ENCODE assay signal across 19 mouse cellular contexts in the genomic region with DNA sequence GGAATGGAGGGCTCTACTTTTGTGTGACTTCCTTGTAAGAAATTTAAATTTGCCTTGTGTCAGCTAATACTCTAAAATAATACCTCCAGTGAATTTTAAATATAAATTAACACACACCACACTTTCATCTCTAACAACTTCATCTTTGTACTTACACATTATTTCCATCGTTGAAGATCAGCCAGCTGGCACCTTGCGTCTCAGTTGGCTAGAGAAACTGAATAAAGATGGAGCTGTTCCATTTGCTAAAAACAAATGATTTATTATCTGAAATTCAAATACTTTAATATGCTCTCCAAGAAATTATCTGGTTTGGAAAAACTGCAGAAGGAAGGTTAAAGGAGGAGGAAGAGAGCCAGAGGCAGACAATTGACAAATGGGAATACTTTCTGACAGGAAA.
DNase-seq lines count a peak whose midpoint lies in the region; ATAC-seq lines count a peak whose summit lies in the region.
"Had no signal": no experiment of that assay in that cellular context is flagged by ENCODE, and none has a peak within 500 bp of the region (broad histone marks: within the 10 kb centered on the region; RNA-seq: fewer than 3 reads in every experiment).

No protein-coding gene starts in this region.

- no peaks in the 10 kb centered on the region for H3K27me3 ChIP-seq in forebrain, embryonic 15.5 days
- no peaks in the 10 kb centered on the region for H3K27me3 ChIP-seq in forebrain, embryonic 12.5 days
- H3K27me3 ChIP-seq: intestine, embryonic 15.5 days; limb, embryonic 13.5 days had no signal

- intact Hi-C loops in left cerebral cortex, postnatal 10 days (cut with DNase I) = no loop called here

- no peaks in the 10 kb centered on the region for H3K4me1 ChIP-seq in forebrain, embryonic 15.5 days
- no peaks in the 10 kb centered on the region for H3K4me1 ChIP-seq in forebrain, embryonic 12.5 days
- H3K4me1 ChIP-seq: hindbrain, embryonic 10.5 days; intestine, embryonic 15.5 days had no signal

- H3K27ac ChIP-seq in forebrain, embryonic 15.5 days (replicated peaks) = peak overlapping the region; percentile 50
- H3K27ac ChIP-seq in forebrain, embryonic 12.5 days = no peak overlapping the region
- H3K27ac ChIP-seq: hindbrain, embryonic 10.5 days; intestine, embryonic 15.5 days; limb, embryonic 13.5 days had no signal

- DNase-seq in left cerebral cortex, adult 18-20 months (ENCODE audit: low spot score in 2 of 2) = peak; percentile 6 to 11
- no peak for DNase-seq in left cerebral cortex, postnatal 10 days (ENCODE audit: extremely low spot score in 1 of 2, low spot score in 2 of 2)
- DNase-seq in brain, adult 2 months (ENCODE audit: low read depth, low spot score) = peak; percentile 61
- peak; percentile 27 to 28 for DNase-seq in cerebellum, postnatal 10 days
- DNase-seq in gastrocnemius, postnatal 10 days = no peak
- no peak for DNase-seq in ovary, adult 18-20 months (ENCODE audit: low spot score)
- DNase-seq: embryo, embryonic 11 days; gastrocnemius, postnatal 25 days; lung, postnatal 36 days; midbrain, embryonic 14.5 days; thymus, postnatal 14 days had no signal

- WGBS in forebrain, embryonic 15.5 days = 67% methylated on average over 2 of the region's 2 CpGs
- WGBS in forebrain, embryonic 12.5 days = 96% methylated on average over 2 of the region's 2 CpGs

- H3K4me2 ChIP-seq in forebrain, embryonic 15.5 days (replicated peaks) = no peak overlapping the region
- H3K4me2 ChIP-seq in forebrain, embryonic 12.5 days = no peak overlapping the region
- H3K4me2 ChIP-seq: heart, embryonic 11.5 days; intestine, embryonic 15.5 days; limb, embryonic 13.5 days had no signal

- no peaks in the 10 kb centered on the region for H3K9me3 ChIP-seq in forebrain, embryonic 15.5 days
- no peaks in the 10 kb centered on the region for H3K9me3 ChIP-seq in forebrain, embryonic 12.5 days
- H3K9me3 ChIP-seq: hindbrain, embryonic 10.5 days; intestine, embryonic 15.5 days; limb, embryonic 13.5 days had no signal

- no peak for ATAC-seq in forebrain, embryonic 15.5 days (replicated peaks)
- no peak for ATAC-seq in forebrain, embryonic 12.5 days (ENCODE audit: low FRiP score)
- ATAC-seq: activated CD4-positive, CD25-positive, alpha-beta regulatory T cell, adult 4 months; CD4-positive, CD25-positive, alpha-beta regulatory T cell, adult 4 months; intestine, embryonic 15.5 days had no signal

- no peaks in the 10 kb centered on the region for H3K36me3 ChIP-seq in forebrain, embryonic 15.5 days
- H3K36me3 ChIP-seq in forebrain, embryonic 12.5 days (replicated peaks) = no peaks in the 10 kb centered on the region
- H3K36me3 ChIP-seq: hindbrain, embryonic 10.5 days; intestine, embryonic 15.5 days; limb, embryonic 13.5 days had no signal

- no peak overlapping the region for H3K9ac ChIP-seq in forebrain, embryonic 15.5 days (replicated peaks)
- no peak overlapping the region for H3K9ac ChIP-seq in forebrain, embryonic 12.5 days
- H3K9ac ChIP-seq: intestine, embryonic 15.5 days; limb, embryonic 13.5 days had no signal

- no peak overlapping the region for H3K4me3 ChIP-seq in forebrain, embryonic 15.5 days
- no peak overlapping the region for H3K4me3 ChIP-seq in forebrain, embryonic 12.5 days (replicated peaks)
- H3K4me3 ChIP-seq: hindbrain, embryonic 10.5 days; intestine, embryonic 15.5 days; limb, embryonic 13.5 days had no signal

Comparison
In these comparisons a context has a peak if more than half of its experiments do, and no peak if none do; other contexts are left out.
1. DNase-seq: peak in left cerebral cortex, adult 18-20 months (2 of 2), brain, adult 2 months (single experiment) and cerebellum, postnatal 10 days (2 of 2); none in left cerebral cortex, postnatal 10 days (0 of 2), gastrocnemius, postnatal 10 days (single experiment) and ovary, adult 18-20 months (single experiment).